Mouse (Mus musculus): Measurements from ENCODE around the gene Snu13. TPM values are rescaled to one million over a fixed set of nuclear protein-coding genes. Genes with fewer than 3 reads are reported as not detected.
A peak's percentile ranks its signal among the peaks of the same experiment; 100 is the strongest.

Snu13 gene
- polyA plus RNA-seq, 2 experiments from 2014 or later = 170 to 212 TPM

- no peak for ATAC-seq
These were observed 23.3 kb downstream of the Snu13 start for GRCm38 (mm10) chr15:82023965-82024635.

GRCm38 (mm10) chr15:82022535-82023088, 24.8 kb downstream of the Snu13 start:
- no peak for ATAC-seq

- no peak for ATAC-seq
These were observed 28.1 kb downstream of the Snu13 start for GRCm38 (mm10) chr15:82019288-82019687.

DNA sequence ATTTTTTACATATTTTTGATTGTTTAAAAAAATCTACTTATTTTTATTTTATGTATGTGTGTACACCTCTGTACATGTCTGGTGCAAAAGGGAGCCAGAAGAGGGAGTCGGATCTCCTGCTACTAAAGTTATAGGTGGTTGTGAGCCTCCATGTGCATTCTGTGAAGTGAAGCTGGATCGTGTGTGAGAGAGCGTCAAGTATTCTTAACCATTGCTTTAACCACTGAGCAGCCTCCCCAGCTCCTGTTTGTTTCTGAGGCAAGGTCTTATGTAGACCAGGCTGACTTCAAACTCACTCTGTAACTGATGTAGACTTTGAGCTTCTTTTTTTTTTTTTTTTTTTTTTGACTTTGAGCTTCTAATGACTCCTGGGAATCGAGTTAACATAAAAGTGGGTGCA, 29.9 kb downstream of the Snu13 start:
- ATAC-seq = no peak

DNA sequence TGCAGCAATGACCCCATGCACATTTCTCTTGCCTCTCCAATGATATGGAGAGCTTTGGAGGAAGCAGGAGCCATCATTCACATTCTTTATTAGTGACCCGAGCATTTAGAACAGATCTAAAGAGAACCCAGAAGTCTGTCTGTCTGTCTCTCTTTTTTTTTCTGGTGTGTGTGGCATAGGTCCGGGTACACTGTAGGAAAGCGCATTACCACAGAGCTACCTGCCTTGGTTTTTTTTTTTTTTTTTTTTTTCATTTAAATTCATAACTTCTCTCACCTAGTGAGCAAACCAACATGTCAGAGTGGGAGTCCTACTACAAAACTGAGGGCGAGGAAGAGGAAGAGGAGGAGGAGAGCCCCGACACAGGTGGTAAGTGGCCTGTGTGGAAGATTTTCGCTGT, 30.6 kb downstream of the Snu13 start:
- ATAC-seq = no peak

GRCm38 (mm10) chr15:82016101-82016808, 31.1 kb downstream of the Snu13 start:
- ATAC-seq = peak; percentile 88

DNA sequence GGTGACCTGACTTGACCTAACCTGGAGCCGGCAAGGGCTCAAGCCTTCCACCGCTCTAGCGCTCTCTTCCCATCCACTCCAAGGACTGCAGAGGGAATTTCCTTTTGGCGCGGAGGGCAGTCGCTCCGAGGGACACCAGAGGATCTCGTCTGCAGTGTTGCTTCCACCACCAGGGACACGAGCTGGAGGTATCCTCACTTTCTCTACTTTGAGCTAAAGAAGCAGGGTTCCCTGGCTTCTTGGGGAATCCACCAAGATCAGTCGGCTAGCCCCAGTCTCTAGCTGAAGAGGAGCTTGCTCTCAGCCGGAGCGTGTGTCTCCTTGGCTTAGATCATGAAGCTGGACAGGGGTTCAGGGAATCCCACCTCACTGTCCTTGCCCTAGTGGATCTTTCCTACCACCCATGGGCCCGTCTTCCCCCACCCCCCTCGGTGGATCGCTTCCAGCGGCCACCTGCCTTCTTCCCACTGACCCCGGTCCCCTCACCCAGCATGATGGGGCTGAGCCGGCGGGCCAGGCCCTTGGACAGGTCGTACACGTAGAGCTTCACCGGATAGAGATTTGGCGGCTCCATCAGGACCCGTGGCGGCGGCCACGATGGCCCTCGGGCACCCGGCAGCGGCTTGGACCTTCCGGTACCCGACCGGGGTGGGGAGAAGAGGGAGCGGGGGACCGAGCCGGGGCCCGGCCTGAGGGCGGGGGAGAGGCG, 31.9 kb downstream of the Snu13 start:
- ATAC-seq = no peak

DNA sequence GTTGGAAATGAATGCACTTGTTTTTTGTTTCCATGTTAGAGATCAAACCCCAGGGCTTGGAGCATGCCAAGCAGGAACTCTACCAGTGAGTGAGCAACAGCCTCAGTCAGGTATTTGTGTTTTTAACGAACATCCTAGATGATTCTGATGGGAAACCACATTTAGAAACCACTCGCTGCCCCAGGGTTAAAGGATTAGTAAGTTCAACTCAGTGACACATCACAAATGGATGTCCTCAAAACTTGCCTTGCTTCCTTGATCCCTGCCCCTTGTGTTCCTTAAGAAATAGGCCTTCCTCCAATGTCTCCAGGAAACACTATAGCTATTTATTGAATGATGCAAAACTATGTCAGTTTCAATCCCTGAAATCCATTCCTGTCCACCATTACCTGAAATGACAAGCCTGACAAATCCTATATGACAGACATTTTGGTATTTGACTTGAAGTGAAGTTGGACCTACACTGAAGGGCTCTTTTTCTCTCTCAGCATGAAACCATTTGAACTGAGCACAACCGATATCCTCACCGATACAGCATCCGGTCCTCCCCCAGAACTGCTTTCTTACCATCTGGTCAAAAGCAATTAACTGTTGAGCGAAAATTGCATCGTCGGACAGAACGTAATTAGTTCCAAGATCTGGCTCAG, 32.5 kb downstream of the Snu13 start:
- ATAC-seq = no peak

DNA sequence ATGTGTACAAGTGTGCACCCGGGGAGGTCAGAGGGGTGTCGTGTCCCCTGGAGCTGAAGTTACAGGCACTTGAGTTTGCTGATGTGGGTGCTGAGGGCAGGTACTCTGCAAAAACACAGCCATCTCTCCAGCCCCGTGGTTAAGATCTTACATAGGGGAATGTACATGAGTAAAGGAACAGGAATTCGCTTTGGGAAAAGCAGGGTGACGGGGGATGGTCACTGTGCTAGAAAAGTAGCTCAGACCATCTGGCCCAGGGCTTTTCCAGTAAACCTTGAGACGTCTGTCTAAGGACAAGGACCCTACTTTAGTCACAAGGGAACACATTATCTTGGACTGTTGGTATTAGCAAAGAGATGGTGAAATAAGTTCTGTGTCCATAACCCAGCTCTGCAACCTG, 35.5 kb downstream of the Snu13 start:
- ATAC-seq = no peak

DNA sequence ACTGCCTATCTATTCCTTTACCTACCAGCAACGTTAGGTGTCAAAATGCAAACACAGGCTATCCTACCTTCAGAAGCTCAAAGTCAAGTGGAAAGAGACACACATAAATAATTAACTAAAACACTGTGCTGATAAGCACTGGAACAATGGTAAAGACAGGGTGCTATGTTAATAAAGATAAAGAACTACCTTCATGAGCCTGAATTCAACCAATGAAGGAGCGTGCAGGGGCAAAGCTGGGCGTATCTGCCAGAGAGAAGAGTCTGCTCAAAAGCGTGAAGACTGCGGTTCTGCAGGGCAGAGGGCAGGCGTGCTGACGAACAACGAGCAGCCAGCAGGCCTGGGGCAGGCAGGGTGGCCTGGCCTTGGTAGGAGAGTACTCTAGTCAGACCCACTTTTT, 43.1 kb downstream of the Snu13 start:
- no peak for ATAC-seq

DNA sequence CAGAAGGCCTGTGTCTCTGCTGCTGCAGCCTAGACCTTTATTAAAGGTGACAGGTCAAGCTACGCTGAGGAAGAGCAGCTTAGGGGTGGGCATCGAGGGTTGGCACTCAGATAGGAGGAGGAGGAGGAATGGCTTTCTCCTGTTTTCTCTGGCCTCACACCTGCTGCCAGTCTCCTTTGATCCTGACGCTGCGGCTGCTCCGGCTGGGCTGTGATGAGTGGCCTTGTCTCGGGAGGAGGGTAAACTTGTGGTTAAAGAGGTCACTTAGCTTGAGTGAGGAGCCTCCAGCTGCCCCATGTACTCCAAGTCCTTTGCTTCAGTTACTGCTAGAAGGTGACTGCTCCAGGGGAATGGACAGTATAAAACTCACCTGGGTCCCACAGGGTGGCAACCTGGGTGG, 53.4 kb downstream of the Snu13 start:
- no peak for ATAC-seq

DNA sequence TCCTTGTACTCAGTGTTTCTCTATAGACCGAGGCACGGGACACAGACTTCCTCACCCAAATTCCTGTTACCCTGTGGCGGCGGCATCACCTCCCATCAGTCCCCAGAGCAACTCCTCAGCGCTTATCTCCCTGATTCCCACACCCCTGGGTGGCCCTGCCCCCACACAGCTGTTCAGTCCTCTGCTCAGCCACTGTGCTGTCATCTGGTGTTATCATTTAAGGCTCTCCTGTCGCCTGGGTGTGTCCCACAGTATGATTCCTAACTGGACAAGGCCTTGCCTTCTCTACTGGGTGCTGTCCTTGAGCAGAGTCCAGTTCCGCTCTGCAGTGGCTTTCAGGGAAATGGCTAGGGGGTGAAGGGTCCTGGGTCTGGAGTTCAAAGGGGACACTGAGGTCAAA, 56.8 kb downstream of the Snu13 start:
- no peak for ATAC-seq

Other genes with a start within 250 kb of the Snu13 start
- gene Tef, start 245.2 kb downstream of the Snu13 start, polyA plus RNA-seq (2017; shearing (Covaris generic)) = 1 to 10 TPM; 5.2 to 7.3 TPM
- 10 to 100 TPM; 25.8 to 45.6 TPM for gene Tob2, start 188.8 kb downstream of the Snu13 start, polyA plus RNA-seq (2017; shearing (Covaris generic))
- 100 to 1,000 TPM in 1 of 2 experiments, 10 to 100 TPM in 1; 91.8 to 102 TPM for gene Phf5a, start 175.7 kb downstream of the Snu13 start, polyA plus RNA-seq (2017; shearing (Covaris generic))
- gene Aco2, start 175.3 kb downstream of the Snu13 start, polyA plus RNA-seq (2017; shearing (Covaris generic)) = 100 to 1,000 TPM in 1 of 2 experiments, 10 to 100 TPM in 1; 84.4 to 105 TPM
- 10 to 100 TPM; 21.1 to 31.2 TPM for gene Polr3h, start 121.4 kb downstream of the Snu13 start, polyA plus RNA-seq (2017; shearing (Covaris generic))
- not detected for gene Csdc2, start 110.8 kb downstream of the Snu13 start, polyA plus RNA-seq (2017; shearing (Covaris generic))
- 10 to 100 TPM; 22.5 to 24.6 TPM for gene Pmm1, start 86.7 kb downstream of the Snu13 start, polyA plus RNA-seq (2017; shearing (Covaris generic))
- not detected for gene 1700029P11Rik, start 67.1 kb downstream of the Snu13 start, polyA plus RNA-seq (2017; shearing (Covaris generic))
- gene Xrcc6, start 59.8 kb downstream of the Snu13 start, polyA plus RNA-seq (2017; shearing (Covaris generic)) = 10 to 100 TPM; 50.9 to 58.1 TPM
- gene Desi1, start 13.7 kb downstream of the Snu13 start, polyA plus RNA-seq (2017; shearing (Covaris generic)) = 10 to 100 TPM; 10.1 to 16.2 TPM
- not detected for gene 4930407I10Rik, start 11.6 kb upstream of the Snu13 start, polyA plus RNA-seq (2017; shearing (Covaris generic))
- not detected for gene Mei1, start 22.4 kb upstream of the Snu13 start, polyA plus RNA-seq (2017; shearing (Covaris generic))
- gene Ccdc134, start 80.3 kb upstream of the Snu13 start, polyA plus RNA-seq (2017; shearing (Covaris generic)) = 10 to 100 TPM; 23.4 to 28.1 TPM
- gene Srebf2, start 99.6 kb upstream of the Snu13 start, polyA plus RNA-seq (2017; shearing (Covaris generic)) = 10 to 100 TPM; 32.6 to 51.4 TPM
- not detected for gene Shisa8, start 165.2 kb upstream of the Snu13 start, polyA plus RNA-seq (2017; shearing (Covaris generic))
- gene Tnfrsf13c, start 176.8 kb upstream of the Snu13 start, polyA plus RNA-seq (2017; shearing (Covaris generic)) = 10 to 100 TPM in 1 of 2 experiments, 1 to 10 TPM in 1; 2.5 to 10.9 TPM
- 10 to 100 TPM; 21.6 to 34.7 TPM for gene Cenpm, start 197.2 kb upstream of the Snu13 start, polyA plus RNA-seq (2017; shearing (Covaris generic))
- not detected for gene 1500009C09Rik, start 204.8 kb upstream of the Snu13 start, polyA plus RNA-seq (2017; shearing (Covaris generic))
- not detected for gene Sept3, start 227.3 kb upstream of the Snu13 start, polyA plus RNA-seq (2017; shearing (Covaris generic))